Mouse (Mus musculus): ENCODE measurements around the gene Usp17lb. TPM values are rescaled to one million over a fixed set of nuclear protein-coding genes. Genes with fewer than 3 reads are reported as not detected.

The Usp17lb gene
- total RNA-seq (2023): not detected

GRCm38 (mm10) chr7:104842503-104842902 is at the start of gene Usp17lb:
TSS of gene Usp17lb (minus strand) at chr7:104842603.

DNA sequence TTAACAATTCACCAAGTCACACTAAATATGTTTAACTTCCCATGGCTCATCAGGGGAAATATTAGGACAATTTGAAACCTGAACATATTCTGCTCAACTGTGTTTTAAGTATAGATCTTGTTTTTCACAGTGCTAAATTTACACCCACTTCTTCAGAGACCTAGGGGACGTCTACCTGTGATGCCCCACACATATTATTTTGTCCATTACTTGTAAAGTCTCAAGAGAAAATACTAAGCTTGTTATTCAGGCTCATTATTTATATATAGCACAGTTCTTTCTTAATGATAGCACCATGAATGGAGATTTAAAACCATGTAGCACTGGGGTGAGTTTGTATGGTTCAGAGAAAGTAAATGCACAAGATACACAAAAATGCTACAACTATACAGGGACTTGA is 35.3 kb upstream of the Usp17lb start, which contains the start of gene Olfr665:
TSS of gene Olfr665 (plus strand) at position 301 of the 400 bp plus-strand sequence.

DNA sequence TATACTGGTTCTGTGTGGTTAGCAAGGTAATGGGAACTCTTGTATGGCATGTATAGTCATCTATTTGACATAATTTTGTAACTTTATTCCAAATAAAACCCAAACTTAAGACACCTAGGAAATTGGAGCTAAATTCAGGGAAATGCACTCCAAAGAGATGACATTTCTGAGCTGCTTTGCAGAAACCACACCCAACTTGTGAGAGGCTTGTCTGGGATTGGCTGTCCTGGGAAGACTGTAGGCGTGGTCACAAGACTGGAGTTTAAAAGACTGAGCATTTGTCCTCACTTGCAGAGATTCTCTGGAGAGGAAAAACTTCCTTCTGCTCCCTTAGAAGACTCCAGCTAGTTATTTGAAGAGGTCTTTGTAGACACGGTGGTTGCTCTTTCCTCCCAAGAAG is 14.3 kb upstream of the Usp17lb start, which contains the start of gene Usp17la:
TSS of gene Usp17la (plus strand) at position 301 of the 400 bp plus-strand sequence.

Other genes starting within 250 kb of the Usp17lb start
- under 1 TPM in 1 of 2 experiments, not detected in 1; 0.44 TPM for gene Olfr655, start 240.8 kb downstream of the Usp17lb start, total RNA-seq (2023)
- not detected for gene Olfr656, start 228.6 kb downstream of the Usp17lb start, total RNA-seq (2023)
- not detected for gene Olfr657, start 217.8 kb downstream of the Usp17lb start, total RNA-seq (2023)
- not detected for gene Olfr658, start 195.3 kb downstream of the Usp17lb start, total RNA-seq (2023)
- not detected for gene Olfr659, start 175.8 kb downstream of the Usp17lb start, total RNA-seq (2023)
- gene Olfr661, start 156.1 kb downstream of the Usp17lb start, total RNA-seq (2023): not detected
- not detected for gene Usp17le, start 65.1 kb downstream of the Usp17lb start, total RNA-seq (2023)
- gene Usp17la, start 14.4 kb upstream of the Usp17lb start, total RNA-seq (2023): not detected
- gene Olfr665, start 35.4 kb upstream of the Usp17lb start, total RNA-seq (2023): not detected
- not detected for gene Olfr666, start 53.3 kb upstream of the Usp17lb start, total RNA-seq (2023)
- gene Olfr667, start 78.9 kb upstream of the Usp17lb start, total RNA-seq (2023): not detected
- not detected for gene Olfr668, start 85.5 kb upstream of the Usp17lb start, total RNA-seq (2023)
- gene Olfr669, start 91.6 kb upstream of the Usp17lb start, total RNA-seq (2023): not detected
- gene Olfr670, start 120.0 kb upstream of the Usp17lb start, total RNA-seq (2023): not detected
- gene Olfr671, start 136.5 kb upstream of the Usp17lb start, total RNA-seq (2023): not detected
- not detected for gene Olfr672, start 159.4 kb upstream of the Usp17lb start, total RNA-seq (2023)
- gene Olfr675, start 185.9 kb upstream of the Usp17lb start, total RNA-seq (2023): not detected
- not detected for gene Olfr676, start 190.1 kb upstream of the Usp17lb start, total RNA-seq (2023)
- gene Olfr677, start 208.8 kb upstream of the Usp17lb start, total RNA-seq (2023): not detected
- gene Olfr678, start 221.9 kb upstream of the Usp17lb start, total RNA-seq (2023): not detected
- gene Olfr679, start 238.6 kb upstream of the Usp17lb start, total RNA-seq (2023): not detected

All from T-cell, adult 66 days (primary cell).